Mouse (Mus musculus) kidney, adult 2 months (tissue): ENCODE data around the gene Apold1. TPM values are rescaled to one million over a fixed set of nuclear protein-coding genes. Genes with fewer than 3 reads are reported as not detected.

Experiments used
- DNase-seq: peaks from one replicate; pipeline ENCODE4 v3.0.0; 2021
- H3K27ac ChIP-seq: fragments of 200-500 bp; 2 replicates; pipeline ENCODE4 v1.5.1; 2012; ENCODE audit warnings: low read depth, low read length, control low read depth, inconsistent platforms; ENCODE audit not compliant: insufficient read depth
- H3K27me3 ChIP-seq: fragments of 200-500 bp; replicated peaks from 2 replicates; pipeline ENCODE4 v1.6.1; 2012; ENCODE audit warnings: mild to moderate bottlenecking, moderate library complexity, low read length, inconsistent platforms; ENCODE audit not compliant: control insufficient read depth, insufficient read depth
- H3K36me3 ChIP-seq: fragments of 200-500 bp; 2 replicates; pipeline ENCODE4 v1.6.1; 2012; ENCODE audit warnings: mild to moderate bottlenecking, moderate library complexity, low read length, inconsistent platforms; ENCODE audit not compliant: control insufficient read depth, insufficient read depth
- H3K4me1 ChIP-seq: fragments of 200-500 bp; 2 replicates; pipeline ENCODE4 v1.6.1; 2011; ENCODE audit warnings: low read length; ENCODE audit not compliant: control insufficient read depth, insufficient read depth
- H3K4me3 ChIP-seq: fragments of 200-500 bp; 2 replicates; pipeline ENCODE4 v1.5.1; 2011; ENCODE audit warnings: mild to moderate bottlenecking, low read depth, low read length, control low read depth; ENCODE audit not compliant: insufficient read depth
- CTCF ChIP-seq: fragments of 200-500 bp; conservative IDR thresholded peaks from 2 replicates; pipeline ENCODE4 v1.5.1; 2011; ENCODE audit warnings: low read depth, mild to moderate bottlenecking, control low read depth, low read length, moderate library complexity, mixed read lengths; ENCODE audit not compliant: insufficient read depth, insufficient read length
- POLR2A ChIP-seq: fragments of 200-500 bp; IDR thresholded peaks from one replicate; pipeline ENCODE4 v1.6.1; 2011; ENCODE audit warnings: low read depth, low read length, control low read depth
- WGBS: fragments of 180-500 bp; shearing (Covaris S2); methylation state at CpG from one replicate; pipeline ENCODE4 v1.1.7; 2018; 5-methylcytosine and 5-hydroxymethylcytosine counted together
- polyA plus RNA-seq: library from polyadenylated mRNA; depleted of rRNA; stranded (reverse); fragments of >200 nt; gene quantifications from 2 replicates; pipeline ENCODE4 v1.2.3, GENCODE M21; 2012

Apold1 gene
- polyA plus RNA-seq, 1 experiment, result 0.72 TPM

DNA sequence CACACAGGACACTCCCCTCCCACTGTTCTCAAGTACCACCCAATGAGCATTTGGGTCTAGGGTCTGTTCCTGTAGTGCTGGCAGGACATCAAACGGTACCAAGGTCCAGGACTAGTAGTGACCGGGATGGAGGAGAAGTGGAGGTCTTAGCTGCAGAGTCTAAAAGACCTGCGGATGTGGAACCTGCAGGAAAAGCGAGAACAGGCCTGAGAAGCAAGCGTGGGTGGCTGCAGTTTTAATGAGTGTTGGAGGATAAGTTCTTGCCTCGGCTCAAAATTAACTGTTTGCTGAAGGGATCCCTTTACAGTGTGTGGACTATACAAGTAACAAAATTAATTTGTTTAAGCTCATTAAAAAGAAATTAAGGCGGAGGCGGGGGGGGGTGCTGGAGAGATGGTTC lies 13.5 kb downstream of the Apold1 start:
- Histone ChIP-seq H3K4me1 (no peaks in the 10 kb centered on the region), H3K4me3 (no peak overlapping the region), H3K27me3 (no peaks in the 10 kb centered on the region), H3K27ac (no peak overlapping the region), H3K36me3 (no peaks in the 10 kb centered on the region)
- no peak for DNase-seq
- no peak for TF ChIP-seq CTCF
- no peak for TF ChIP-seq POLR2A
- 53% methylated on average over 8 of the region's 8 CpGs for WGBS

- Histone ChIP-seq H3K36me3 (no peaks in the 10 kb centered on the region), H3K4me3 (no peak overlapping the region), H3K27ac (no peak overlapping the region), H3K27me3 (no peaks in the 10 kb centered on the region), H3K4me1 (no peaks in the 10 kb centered on the region)
- DNase-seq, result no peak
- no peak for TF ChIP-seq POLR2A
- TF ChIP-seq CTCF, result no peak
- WGBS, result 95% methylated on average over 2 of the region's 2 CpGs
Observed at GRCm38 (mm10) chr6:134996918-134997317, 15.4 kb downstream of the Apold1 start.

- no peaks in the 10 kb centered on the region for H3K4me1 ChIP-seq
- H3K4me3 ChIP-seq, result no peak overlapping the region
- 90% methylated on average over 8 of the region's 8 CpGs for WGBS
- H3K27me3 ChIP-seq, result no peaks in the 10 kb centered on the region
- no peaks in the 10 kb centered on the region for H3K36me3 ChIP-seq
- no peak overlapping the region for H3K27ac ChIP-seq
- TF ChIP-seq POLR2A, result no peak
- TF ChIP-seq CTCF, result no peak
- DNase-seq, result no peak
Observed at GRCm38 (mm10) chr6:134998076-134998475, 16.6 kb downstream of the Apold1 start.

GRCm38 (mm10) chr6:134998781-134999180 lies 17.3 kb downstream of the Apold1 start:
- Histone ChIP-seq H3K36me3 (no peaks in the 10 kb centered on the region), H3K27me3 (no peaks in the 10 kb centered on the region), H3K4me3 (no peak overlapping the region), H3K27ac (no peak overlapping the region), H3K4me1 (no peaks in the 10 kb centered on the region)
- DNase-seq, result no peak
- WGBS, result 83% methylated on average over 3 of the region's 3 CpGs
- TF ChIP-seq CTCF, result no peak
- no peak for TF ChIP-seq POLR2A

DNA sequence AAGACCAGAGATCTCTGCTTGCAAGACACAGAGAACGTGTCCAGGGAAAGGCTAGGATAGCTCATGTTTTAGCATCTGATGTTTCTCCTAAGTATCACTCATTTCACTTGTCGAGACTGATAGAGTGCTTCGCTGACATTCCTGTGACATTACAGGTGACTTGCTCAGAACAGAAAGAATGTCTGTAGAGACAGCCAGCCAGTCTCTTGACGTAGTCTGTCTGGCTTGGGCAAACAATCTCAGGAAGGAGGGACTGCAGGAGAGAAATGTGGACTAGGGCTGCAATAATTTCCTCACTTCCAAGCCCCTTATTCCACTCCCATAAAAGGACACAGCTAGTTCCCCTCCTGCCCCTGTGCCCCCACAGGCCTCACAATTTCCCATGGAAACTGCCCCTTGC lies 18.8 kb downstream of the Apold1 start:
- DNase-seq, result no peak
- Histone ChIP-seq H3K4me3 (no peak overlapping the region), H3K4me1 (no peaks in the 10 kb centered on the region), H3K36me3 (no peaks in the 10 kb centered on the region), H3K27ac (no peak overlapping the region), H3K27me3 (no peaks in the 10 kb centered on the region)
- TF ChIP-seq CTCF (no peak), POLR2A (no peak)
- WGBS, result 68% methylated on average over 4 of the region's 4 CpGs

GRCm38 (mm10) chr6:135001991-135002390 lies 20.5 kb downstream of the Apold1 start:
- 92% methylated on average over 4 of the region's 4 CpGs for WGBS
- DNase-seq, result no peak
- no peak overlapping the region for H3K27ac ChIP-seq
- H3K4me3 ChIP-seq, result no peak overlapping the region
- no peaks in the 10 kb centered on the region for H3K27me3 ChIP-seq
- TF ChIP-seq POLR2A (no peak), CTCF (no peak)
- no peaks in the 10 kb centered on the region for H3K36me3 ChIP-seq
- H3K4me1 ChIP-seq, result no peaks in the 10 kb centered on the region

- Histone ChIP-seq H3K4me3 (no peak overlapping the region), H3K27me3 (no peaks in the 10 kb centered on the region), H3K4me1 (no peaks in the 10 kb centered on the region), H3K36me3 (no peaks in the 10 kb centered on the region), H3K27ac (no peak overlapping the region)
- 89% methylated on average over 4 of the region's 4 CpGs for WGBS
- TF ChIP-seq CTCF (no peak), POLR2A (no peak)
- DNase-seq, result no peak
Observed at GRCm38 (mm10) chr6:135006372-135006771, 24.9 kb downstream of the Apold1 start.
